Mouse (Mus musculus): Measurements from ENCODE around the gene Phldb1.

GRCm38 (mm10) chr9:44644186-44644585, 90.8 kb downstream of the Phldb1 start:
- TF ChIP-seq CTCF (IDR thresholded peaks at IDR 0.05; ENCODE audit: control insufficient read depth, insufficient read depth, low read length) (no peak), POLR2A (IDR thresholded peaks at IDR 0.05; ENCODE audit: borderline replicate concordance, control insufficient read depth, low read depth, low read length) (no peak)

Data from bone marrow, adult 2 months (tissue).